ENCODE assay signal across 11 mouse cellular contexts in genomic region chr1:190972612-190973192, GRCm38 (mm10). TPM values are rescaled to one million over a fixed set of nuclear protein-coding genes. Genes with fewer than 3 reads are reported as not detected.
DNase-seq lines count a peak whose midpoint lies in the region; ATAC-seq and TF ChIP-seq lines count a peak whose summit lies in the region.
"Had no signal": no experiment of that assay in that cellular context is flagged by ENCODE, and none has a peak within 500 bp of the region (broad histone marks: within the 10 kb centered on the region; RNA-seq: fewer than 3 reads in every experiment).

No protein-coding gene starts in this region.

- peaks cover 13% of the 10 kb centered on the region for H3K36me3 ChIP-seq in forebrain, embryonic 16.5 days (ENCODE audit: control insufficient read depth, insufficient read depth)
- H3K36me3 ChIP-seq in forebrain, embryonic 11.5 days (ENCODE audit: control insufficient read depth, insufficient read depth, low read length): no peaks in the 10 kb centered on the region
- peaks cover 51% of the 10 kb centered on the region for H3K36me3 ChIP-seq in C2C12 (ENCODE audit: control insufficient read depth, insufficient read depth)

- peaks cover 5% of the 10 kb centered on the region for H3K79me3 ChIP-seq in C2C12 (ENCODE audit: low read depth)

- no peaks in the 10 kb centered on the region for H3K9me3 ChIP-seq in forebrain, embryonic 16.5 days (ENCODE audit: control insufficient read depth, low read length)
- H3K9me3 ChIP-seq in forebrain, embryonic 11.5 days (ENCODE audit: control insufficient read depth, low read length): no peaks in the 10 kb centered on the region
- H3K9me3 ChIP-seq: hindbrain, embryonic 12.5 days had no signal

- peak overlapping the region; percentile 12; the same call in 1 of the 2 replicates for H3K27ac ChIP-seq in forebrain, embryonic 16.5 days (ENCODE audit: low read length)
- H3K27ac ChIP-seq in forebrain, embryonic 11.5 days (ENCODE audit: low read depth, low read length): no peak overlapping the region
- H3K27ac ChIP-seq: hindbrain, embryonic 12.5 days; layer of hippocampus, adult 2 months had no signal

- 72% methylated on average over 7 of the region's 7 CpGs for WGBS in forebrain, embryonic 16.5 days
- WGBS in forebrain, embryonic 11.5 days: 78% methylated on average over 7 of the region's 7 CpGs

- TF ChIP-seq CTCF in C2C12 (IDR thresholded peaks at IDR 0.05; ENCODE audit: control insufficient read depth, insufficient read depth, insufficient read length): no peak

- H3ac ChIP-seq in C2C12 (ENCODE audit: control insufficient read depth, insufficient read length, low read depth): no peak overlapping the region

- no peak overlapping the region for H3K4me2 ChIP-seq in forebrain, embryonic 16.5 days (ENCODE audit: low read length)
- no peak overlapping the region for H3K4me2 ChIP-seq in forebrain, embryonic 11.5 days (ENCODE audit: low read depth, low read length, severe bottlenecking)
- H3K4me2 ChIP-seq: hindbrain, embryonic 12.5 days had no signal

- no peak overlapping the region for H3K9ac ChIP-seq in forebrain, embryonic 16.5 days (replicated peaks; ENCODE audit: low read depth, low read length)
- H3K9ac ChIP-seq in forebrain, embryonic 11.5 days (ENCODE audit: low read length): no peak overlapping the region
- H3K9ac ChIP-seq: hindbrain, embryonic 12.5 days had no signal

- H3K4me3 ChIP-seq in forebrain, embryonic 16.5 days (replicated peaks; ENCODE audit: low read length): no peak overlapping the region
- H3K4me3 ChIP-seq in forebrain, embryonic 11.5 days (ENCODE audit: low read depth, low read length): no peak overlapping the region
- H3K4me3 ChIP-seq in C2C12 (ENCODE audit: insufficient read depth, poor library complexity, severe bottlenecking): no peak overlapping the region
- H3K4me3 ChIP-seq: hindbrain, embryonic 12.5 days; layer of hippocampus, adult 2 months had no signal

- ATAC-seq in forebrain, embryonic 16.5 days: no peak
- ATAC-seq in forebrain, embryonic 11.5 days (replicated peaks; ENCODE audit: low FRiP score): no peak

- H3K79me2 ChIP-seq in C2C12 (ENCODE audit: control insufficient read depth, insufficient read depth): peaks cover 39% of the 10 kb centered on the region

- no peaks in the 10 kb centered on the region for H3K27me3 ChIP-seq in forebrain, embryonic 16.5 days (replicated peaks; ENCODE audit: control insufficient read depth, insufficient read depth, low read length)
- H3K27me3 ChIP-seq in forebrain, embryonic 11.5 days (ENCODE audit: control insufficient read depth, insufficient read depth, low read length): no peaks in the 10 kb centered on the region
- H3K27me3 ChIP-seq in C2C12 (ENCODE audit: control insufficient read depth, insufficient read depth, insufficient read length): no peaks in the 10 kb centered on the region
- H3K27me3 ChIP-seq: hindbrain, embryonic 12.5 days had no signal

- DNase-seq in forebrain, embryonic 11.5 days (ENCODE audit: low spot score): no peak
- DNase-seq in heart, adult 11 months: peak; percentile 97
- DNase-seq in heart, postnatal 4 days: peak; percentile 74
- no peak for DNase-seq in urinary bladder, postnatal 25 days (ENCODE audit: low spot score)
- no peak for DNase-seq in layer of hippocampus, postnatal 14 days (ENCODE audit: low spot score in 2 of 2)
- no peak for DNase-seq in thymus, postnatal 14 days
- DNase-seq: B cell, adult 2 months had no signal

- peaks cover 37% of the 10 kb centered on the region for H3K4me1 ChIP-seq in forebrain, embryonic 16.5 days (replicated peaks; ENCODE audit: control insufficient read depth, insufficient read depth, low read length)
- H3K4me1 ChIP-seq in forebrain, embryonic 11.5 days (replicated peaks; ENCODE audit: control insufficient read depth, insufficient read depth, low read length): 0 out of 2 replicates have a peak, but pooled peaks cover 5% of the 10 kb centered on the region

TF ChIP-seq in C2C12, 6 proteins besides CTCF, POLR2A, EP300 and RAD21:
- TF ChIP-seq MYOG (IDR thresholded peaks at IDR 0.05; ENCODE audit: control insufficient read depth, extremely low read depth, insufficient read length) (peak; percentile 82), MYOD1 (IDR thresholded peaks at IDR 0.05; ENCODE audit: control insufficient read depth, insufficient read length, low read depth) (peak; percentile 97), FOSL1 (IDR thresholded peaks at IDR 0.05; ENCODE audit: insufficient read depth, low read length, poor library complexity, severe bottlenecking) (no peak)

RNA-seq across cellular contexts. Expression of gene Vash2, which starts 6.4 kb away (rescaled TPM):
- polyA plus RNA-seq in forebrain, embryonic 16.5 days (2015; fragmentation: Nextera tagmentation; extraction: Ambion mirVana): 99.9 and 109 TPM in 2 replicates
- 53.2 and 54.0 TPM in 2 replicates for polyA plus RNA-seq in forebrain, embryonic 11.5 days (2014; fragmentation: Nextera tagmentation; extraction: Ambion mirVana)
- 15.6 TPM for polyA plus RNA-seq in C2C12 (2012; fragmentation: generic; extraction: Trizol)
- total RNA-seq in heart, postnatal 4 days (2021): 10 to 100 TPM; 31.5 to 31.9 TPM
- total RNA-seq in layer of hippocampus, postnatal 14 days (2021): 1 to 10 TPM; 6.4 to 7.4 TPM

RNA-seq across cellular contexts. Expression of gene Angel2, which starts 47.8 kb away (rescaled TPM):
- 60.3 and 72.0 TPM in 2 replicates for polyA plus RNA-seq in forebrain, embryonic 16.5 days (2015; fragmentation: Nextera tagmentation; extraction: Ambion mirVana)
- 58.3 and 61.5 TPM in 2 replicates for polyA plus RNA-seq in forebrain, embryonic 11.5 days (2014; fragmentation: Nextera tagmentation; extraction: Ambion mirVana)
- polyA plus RNA-seq in C2C12 (2012; fragmentation: generic; extraction: Trizol): 14.2 TPM
- total RNA-seq in heart, postnatal 4 days (2021): 10 to 100 TPM; 31.1 to 38.1 TPM
- 10 to 100 TPM; 47.4 to 49.0 TPM for total RNA-seq in layer of hippocampus, postnatal 14 days (2021)

RNA-seq across cellular contexts. Expression of gene Flvcr1, which starts 53.3 kb away (rescaled TPM):
- polyA plus RNA-seq in forebrain, embryonic 16.5 days (2015; fragmentation: Nextera tagmentation; extraction: Ambion mirVana): 7.2 and 8.8 TPM in 2 replicates
- 12.3 and 14.0 TPM in 2 replicates for polyA plus RNA-seq in forebrain, embryonic 11.5 days (2014; fragmentation: Nextera tagmentation; extraction: Ambion mirVana)
- 7.0 TPM for polyA plus RNA-seq in C2C12 (2012; fragmentation: generic; extraction: Trizol)
- total RNA-seq in heart, postnatal 4 days (2021): 10 to 100 TPM; 12.6 to 13.0 TPM
- 10 to 100 TPM; 18.6 to 21.6 TPM for total RNA-seq in layer of hippocampus, postnatal 14 days (2021)

Comparison
In these comparisons a context has a peak if more than half of its experiments do, and no peak if none do; other contexts are left out.
1. DNase-seq: peak in heart, adult 11 months (single experiment) and heart, postnatal 4 days (single experiment); none in forebrain, embryonic 11.5 days (single experiment), urinary bladder, postnatal 25 days (single experiment), layer of hippocampus, postnatal 14 days (0 of 2) and thymus, postnatal 14 days (single experiment).